In genomic region chr1:106650427-106650826, GRCm38 (mm10) we compare ENCODE assay signal across 17 mouse cellular contexts.
"Had no signal": no experiment of that assay in that cellular context is flagged by ENCODE, and none has a peak within 500 bp of the region (broad histone marks: within the 10 kb centered on the region; RNA-seq: fewer than 3 reads in every experiment).

No protein-coding gene starts in this region.

- H3K4me2 ChIP-seq: limb, embryonic 12.5 days; limb, embryonic 15.5 days; liver, embryonic 11.5 days; lung, embryonic 14.5 days had no signal

- H3K27me3 ChIP-seq: limb, embryonic 12.5 days; limb, embryonic 15.5 days had no signal

- H3K4me3 ChIP-seq: left cerebral cortex, adult 2 months; limb, embryonic 12.5 days; limb, embryonic 15.5 days had no signal

- DNase-seq: kidney, postnatal 10 days; kidney, postnatal 36 days; layer of hippocampus, postnatal 36 days; left cerebral cortex, postnatal 4 days; liver, postnatal 0 days; lung, embryonic 14.5 days; midbrain, embryonic 14.5 days; thymus, adult 2 months; thymus, postnatal 14 days; thymus, postnatal 4 days had no signal

- ATAC-seq: liver, postnatal 0 days; lung, postnatal 0 days had no signal

- H3K9me3 ChIP-seq: limb, embryonic 12.5 days; limb, embryonic 15.5 days had no signal

- H3K9ac ChIP-seq: limb, embryonic 12.5 days; limb, embryonic 15.5 days; liver, embryonic 14.5 days; liver, postnatal 0 days; lung, embryonic 14.5 days had no signal

- H3K36me3 ChIP-seq: limb, embryonic 12.5 days; limb, embryonic 15.5 days had no signal

- H3K27ac ChIP-seq: left cerebral cortex, adult 2 months; limb, embryonic 12.5 days; limb, embryonic 15.5 days; liver, embryonic 14.5 days; macrophage had no signal

- H3K4me1 ChIP-seq: limb, embryonic 15.5 days had no signal
